Mouse (Mus musculus) C2C12 (cell line): Measurements from ENCODE around the gene Ddx51.

Source experiments
- CTCF ChIP-seq: IDR thresholded peaks from one replicate; pipeline ENCODE4 v1.5.1; 2011; ENCODE audit not compliant: control insufficient read depth, insufficient read depth, insufficient read length
- FOSL1 ChIP-seq: IDR thresholded peaks from one replicate; pipeline ENCODE4 v1.8.0; 2011; ENCODE audit warnings: mild to moderate bottlenecking, low read length; ENCODE audit not compliant: poor library complexity, insufficient read depth, severe bottlenecking
- MAX ChIP-seq: IDR thresholded peaks from one replicate; pipeline ENCODE4 v1.6.1; 2011; ENCODE audit warnings: mild to moderate bottlenecking, control low read depth
- MYOD1 ChIP-seq: IDR thresholded peaks from one replicate; pipeline ENCODE4 v1.6.1; 2011; ENCODE audit warnings: low read depth; ENCODE audit not compliant: control insufficient read depth, insufficient read length
- MYOG ChIP-seq: IDR thresholded peaks from one replicate; pipeline ENCODE4 v1.6.1; 2011; ENCODE audit not compliant: control insufficient read depth, insufficient read length; ENCODE audit errors: extremely low read depth
- USF1 ChIP-seq: IDR thresholded peaks from one replicate; pipeline ENCODE4 v1.6.1; 2011; ENCODE audit warnings: low read depth, mild to moderate bottlenecking, control low read depth, moderate library complexity

- TF ChIP-seq CTCF (no peak), USF1 (no peak), MYOG (no peak), MAX (no peak), MYOD1 (no peak), FOSL1 (no peak)
Measured at GRCm38 (mm10) chr5:110664750-110665269, 11.6 kb downstream of the Ddx51 start.
